Mouse (Mus musculus): Measurements from ENCODE around the gene Adamts16.

Adamts16 gene

DNA sequence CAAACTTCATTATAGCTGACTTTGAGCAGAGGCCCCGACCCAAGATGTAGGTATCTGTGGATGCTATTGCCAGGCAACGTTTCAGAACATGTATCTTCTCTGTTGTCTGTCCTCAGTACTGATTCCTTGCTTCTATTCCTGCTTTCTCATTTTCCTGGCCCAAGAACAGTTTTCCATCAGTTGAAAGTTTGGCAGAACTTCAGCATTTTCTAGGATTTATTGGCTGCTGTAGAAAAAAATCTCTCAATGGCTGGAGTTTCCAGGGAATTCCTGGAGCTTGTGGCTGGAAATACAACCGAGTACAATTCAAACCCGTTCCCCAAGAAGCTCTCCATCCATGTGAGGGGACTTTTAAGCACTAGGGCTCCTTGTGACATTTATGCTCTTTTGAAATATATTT is 10.6 kb downstream of the Adamts16 start:
- 39% methylated on average over 4 of the region's 4 CpGs for WGBS

DNA sequence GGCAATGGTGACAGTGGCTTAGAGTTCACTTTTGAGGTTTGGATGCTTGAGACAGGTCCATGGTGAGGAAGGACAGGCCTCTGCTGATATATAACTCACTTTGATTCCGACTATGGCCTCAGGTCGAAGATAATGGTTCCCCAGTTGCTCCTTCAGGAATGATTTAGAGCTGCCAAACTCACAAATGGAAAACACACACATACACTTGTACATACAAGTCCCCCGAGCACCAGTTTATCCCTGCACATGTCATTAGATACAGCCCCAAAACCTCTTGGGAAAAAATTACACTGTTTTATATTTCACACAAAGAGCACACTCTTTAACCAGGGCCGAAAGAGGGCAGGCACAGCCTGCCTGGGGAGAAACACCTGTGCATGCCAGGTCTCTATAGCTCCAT is 14.1 kb downstream of the Adamts16 start:
- 94% methylated on average over 4 of the region's 4 CpGs for WGBS

DNA sequence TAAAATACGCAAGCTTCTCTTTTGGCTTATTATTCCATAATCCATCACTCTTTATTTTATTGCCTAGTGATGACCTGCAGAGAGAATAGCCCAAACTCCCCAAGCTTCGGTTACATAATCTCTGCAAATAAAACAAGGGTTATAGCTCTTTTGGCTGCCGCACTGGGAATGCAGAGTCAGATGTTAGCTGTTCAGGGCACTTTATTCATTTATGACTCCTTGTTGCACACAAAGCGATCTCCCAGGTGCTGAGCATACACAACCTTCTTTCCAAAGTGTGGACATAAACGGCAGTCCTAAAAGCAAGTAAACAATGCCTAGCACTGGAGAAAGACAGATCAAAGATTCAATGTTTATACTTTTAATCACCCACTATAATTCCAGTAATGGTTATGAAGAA is 16.3 kb downstream of the Adamts16 start:
- WGBS: 85% methylated on average over 5 of the region's 5 CpGs

DNA sequence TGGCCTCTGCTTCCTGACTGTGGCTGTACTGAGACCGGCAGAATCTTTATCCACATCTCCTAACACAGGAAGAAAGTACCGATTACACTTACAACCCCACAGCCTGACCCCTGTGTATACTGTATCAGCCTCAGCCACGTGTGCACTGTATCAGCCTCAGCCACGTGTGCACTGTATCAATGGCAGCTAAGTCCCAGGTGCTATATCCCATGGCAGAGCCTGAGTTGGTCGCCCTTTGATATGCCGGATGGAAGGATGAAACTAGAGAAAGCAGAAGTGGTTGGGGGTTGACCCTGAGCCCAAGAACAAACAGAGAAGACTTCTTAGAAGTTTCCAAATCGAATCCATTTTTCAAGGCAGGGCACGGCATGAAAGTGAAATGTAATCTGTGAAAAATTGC is 17.9 kb downstream of the Adamts16 start:
- 75% methylated on average over 8 of the region's 8 CpGs for WGBS

DNA sequence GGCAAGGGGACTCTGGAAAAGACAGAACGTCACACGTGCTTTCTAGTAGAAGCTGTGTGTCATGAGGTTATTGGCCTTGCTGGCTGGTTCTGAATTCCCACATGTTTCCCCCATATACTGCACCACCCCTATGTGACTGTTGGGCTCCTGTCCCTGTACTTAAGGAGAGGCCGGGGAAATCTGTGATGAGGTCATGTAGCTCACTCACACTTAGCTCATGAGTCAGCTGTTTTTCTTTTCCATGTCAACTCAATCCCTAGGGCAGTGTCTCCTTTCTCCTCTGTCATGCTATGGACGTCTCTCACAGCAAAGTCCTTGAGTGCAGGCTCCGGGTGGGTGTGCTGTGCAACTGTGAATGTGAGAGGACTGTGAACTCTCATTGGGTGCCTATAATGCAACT is 22.6 kb downstream of the Adamts16 start:
- 80% methylated on average over 5 of the region's 5 CpGs for WGBS

DNA sequence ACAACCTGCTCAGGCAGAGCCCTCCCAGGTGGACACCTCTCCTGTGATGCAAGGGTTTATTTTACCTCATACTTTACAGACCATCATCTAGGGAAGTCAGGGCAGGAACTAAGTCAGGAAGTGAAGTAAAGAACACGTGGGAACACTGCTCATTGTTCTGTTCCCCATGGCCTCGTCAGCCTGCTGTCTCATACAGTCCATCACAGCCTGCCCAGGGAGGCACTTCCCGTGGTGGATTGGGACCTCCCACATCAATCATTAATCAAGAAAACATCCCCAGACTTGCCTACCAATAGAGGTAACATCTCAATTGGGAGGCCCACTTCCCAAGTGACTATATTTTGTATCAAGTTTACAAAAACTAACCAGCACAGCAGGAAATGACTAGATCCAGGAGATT is 27.2 kb downstream of the Adamts16 start:
- 61% methylated on average over 3 of the region's 3 CpGs for whole genome bisulfite sequencing

DNA sequence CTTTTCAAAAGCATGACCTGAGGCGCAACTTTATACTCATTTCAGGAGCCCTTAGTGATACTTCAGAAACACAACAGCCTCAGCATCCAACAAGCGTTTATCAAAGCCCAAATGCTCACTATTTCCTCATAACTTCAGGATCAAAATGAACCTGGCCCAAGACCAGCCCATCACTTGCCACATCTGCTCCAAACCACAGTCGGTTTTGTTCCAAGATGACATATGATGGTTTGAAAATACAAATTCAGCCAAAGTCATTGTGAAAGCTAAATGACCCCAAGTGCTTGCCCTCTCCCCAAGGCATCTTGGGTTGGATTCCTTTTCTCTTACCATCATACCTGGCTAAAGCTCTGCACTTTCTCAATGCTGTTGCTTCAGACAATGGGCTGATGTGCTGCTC is 36.1 kb downstream of the Adamts16 start:
- 94% methylated on average over 3 of the region's 3 CpGs for WGBS

DNA sequence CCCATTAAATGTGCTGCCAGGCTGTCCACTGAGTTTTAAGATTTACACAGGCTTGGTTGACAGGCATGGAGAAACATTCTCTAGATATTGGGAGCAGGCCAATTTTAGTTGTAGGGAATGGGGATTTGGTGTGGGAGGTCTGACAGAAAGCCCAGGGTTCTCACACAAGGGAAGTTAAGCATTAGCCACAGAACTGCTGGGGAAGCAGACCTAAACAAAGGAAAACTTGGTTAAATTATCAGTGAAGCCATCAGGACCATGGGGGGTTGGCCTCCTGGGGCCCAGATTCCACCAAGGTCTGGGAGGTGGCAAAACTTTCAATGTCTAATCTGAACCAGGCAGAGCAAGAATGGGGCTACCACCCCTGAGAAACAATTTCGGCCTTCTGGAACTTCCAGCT is 38.8 kb downstream of the Adamts16 start:
- 92% methylated on average over 1 of the region's 1 CpGs for WGBS

DNA sequence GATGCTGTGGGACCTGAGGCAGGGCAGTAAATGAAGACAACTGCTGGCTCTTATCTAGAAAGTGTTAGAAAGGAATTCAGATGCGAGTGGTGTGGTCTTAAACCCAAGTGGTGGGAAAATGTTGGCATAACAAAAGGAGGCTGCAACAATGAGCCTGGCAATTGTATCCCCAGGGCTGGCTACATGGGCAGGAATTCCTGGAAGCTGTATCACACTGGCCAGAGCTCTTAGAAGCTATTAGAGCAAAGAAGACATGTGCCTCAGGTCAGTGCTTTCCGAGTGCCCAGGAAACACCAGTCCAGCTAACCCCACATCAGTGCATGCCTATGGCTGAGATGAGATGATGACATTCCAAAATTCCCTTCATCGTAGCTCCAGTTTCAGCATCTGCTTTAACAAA is 42.3 kb downstream of the Adamts16 start:
- WGBS: 80% methylated on average over 3 of the region's 3 CpGs

DNA sequence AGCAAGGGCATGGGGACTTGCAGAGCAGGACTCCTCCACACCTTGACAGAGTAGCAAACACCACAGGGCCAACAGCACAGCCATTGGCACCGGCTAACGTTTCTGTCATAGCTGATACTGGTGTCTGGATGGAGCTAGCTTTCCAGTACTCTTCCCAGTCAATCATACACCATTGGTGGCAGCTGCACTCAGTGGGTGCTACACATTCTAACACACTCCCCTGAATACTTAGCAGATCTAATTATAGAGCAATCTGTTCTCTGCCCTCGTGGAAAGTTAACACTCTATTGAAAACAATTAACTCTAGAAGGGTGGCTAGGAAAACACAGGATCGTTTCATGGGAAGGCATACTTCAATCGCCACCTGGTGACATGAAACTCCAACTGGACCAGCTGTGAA is 43.2 kb downstream of the Adamts16 start:
- 30% methylated on average over 5 of the region's 5 CpGs for WGBS

DNA sequence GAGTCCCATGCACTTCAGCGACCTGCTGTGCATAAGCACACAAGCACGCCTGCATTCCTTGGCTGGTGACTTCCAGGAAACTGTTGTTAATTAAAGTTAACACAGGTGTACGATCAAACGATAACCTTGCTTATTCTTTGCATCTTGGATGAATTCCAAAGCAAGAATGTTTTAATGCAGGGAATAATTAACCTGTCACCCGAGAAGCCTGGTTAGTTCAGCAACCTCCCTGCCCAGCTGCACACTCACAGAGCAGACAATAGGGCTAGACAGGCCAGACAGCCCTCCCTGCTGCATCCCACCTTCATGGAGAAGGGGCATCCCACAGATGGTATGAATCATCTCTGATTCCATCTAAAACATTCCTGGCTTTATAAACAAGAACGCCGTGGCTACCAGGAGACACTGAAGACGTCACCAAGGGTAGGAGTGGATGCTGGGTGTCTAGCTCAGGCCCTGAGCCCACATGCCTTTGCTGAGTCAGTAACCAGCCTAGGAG is 47.5 kb downstream of the Adamts16 start:
- WGBS: 39% methylated on average over 8 of the region's 8 CpGs

DNA sequence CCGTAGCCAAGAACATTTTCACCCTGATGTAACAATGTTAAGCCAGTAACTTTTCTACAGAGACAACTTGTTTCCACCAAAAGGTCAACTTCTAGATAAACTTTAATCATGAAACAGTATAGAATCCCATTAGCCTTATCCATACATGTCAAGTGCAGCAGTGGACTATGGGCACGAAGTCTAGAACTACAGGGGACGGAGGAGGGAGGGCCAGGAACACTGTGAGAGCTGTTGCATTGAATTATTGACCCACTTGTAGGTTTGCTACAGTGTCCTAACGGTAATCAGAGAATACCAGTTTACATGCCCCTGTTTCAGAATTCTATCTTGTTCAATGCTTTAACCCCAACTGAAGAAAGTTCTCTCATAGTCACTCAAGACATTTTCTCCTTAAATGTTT is 48.0 kb downstream of the Adamts16 start:
- WGBS: 74% methylated on average over 4 of the region's 4 CpGs

DNA sequence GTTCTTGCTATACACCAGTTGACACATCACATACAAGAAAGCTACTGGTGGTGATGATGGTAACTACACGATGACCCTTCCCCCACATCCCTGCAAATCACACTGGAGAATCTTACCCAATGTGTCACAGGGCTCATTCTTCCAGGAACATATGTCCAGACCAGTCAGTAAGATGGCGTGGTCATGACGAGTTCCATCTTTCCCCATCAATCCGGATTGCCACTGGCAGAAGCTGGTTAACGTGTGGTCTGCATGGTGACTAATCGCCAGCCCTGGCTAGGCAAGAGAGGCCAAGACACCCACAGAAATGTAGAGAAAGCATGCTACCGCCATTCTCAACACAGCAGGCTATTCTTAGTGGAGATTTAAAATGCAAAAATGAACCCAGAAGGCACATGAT is 48.7 kb downstream of the Adamts16 start:
- 76% methylated on average over 7 of the region's 7 CpGs for WGBS

DNA sequence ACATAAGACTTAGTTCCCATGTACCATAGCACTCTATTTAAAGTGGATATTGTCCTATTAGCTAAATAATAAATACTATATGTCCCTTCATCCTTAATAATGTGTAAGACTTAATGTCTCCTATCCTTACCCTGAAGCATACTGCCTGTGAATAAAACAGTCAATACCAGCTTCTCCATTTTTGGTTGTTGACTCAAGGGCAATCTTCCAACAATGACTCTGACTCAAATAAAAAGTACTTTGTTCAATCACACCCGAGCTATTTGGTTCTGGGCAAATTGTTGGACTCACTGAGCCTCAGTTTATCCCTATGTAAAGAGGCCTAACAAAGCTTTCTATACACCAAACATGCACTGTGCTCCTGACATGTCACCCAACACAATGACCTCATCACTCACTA is 51.8 kb downstream of the Adamts16 start:
- WGBS: 60% methylated on average over 1 of the region's 1 CpGs

DNA sequence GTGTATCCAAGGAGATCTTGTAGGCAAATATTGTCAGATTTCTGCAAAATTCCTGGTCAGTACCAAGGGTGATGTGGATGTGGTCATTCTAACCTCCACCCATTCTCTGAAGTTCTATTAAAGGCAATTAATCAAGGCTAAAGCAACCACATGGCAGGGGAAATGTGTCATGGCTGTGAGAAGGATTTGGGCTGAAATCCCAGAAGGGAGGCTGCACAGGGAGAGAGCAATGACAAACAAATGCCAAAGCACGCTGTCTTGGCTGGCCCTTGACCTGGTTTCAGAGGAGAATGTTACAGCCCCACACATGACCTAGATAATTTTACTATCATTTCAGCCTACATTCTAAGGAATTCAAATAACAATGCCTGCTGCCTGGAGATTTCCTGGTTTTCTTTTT is 52.6 kb downstream of the Adamts16 start:
- 66% methylated on average over 1 of the region's 1 CpGs for WGBS

DNA sequence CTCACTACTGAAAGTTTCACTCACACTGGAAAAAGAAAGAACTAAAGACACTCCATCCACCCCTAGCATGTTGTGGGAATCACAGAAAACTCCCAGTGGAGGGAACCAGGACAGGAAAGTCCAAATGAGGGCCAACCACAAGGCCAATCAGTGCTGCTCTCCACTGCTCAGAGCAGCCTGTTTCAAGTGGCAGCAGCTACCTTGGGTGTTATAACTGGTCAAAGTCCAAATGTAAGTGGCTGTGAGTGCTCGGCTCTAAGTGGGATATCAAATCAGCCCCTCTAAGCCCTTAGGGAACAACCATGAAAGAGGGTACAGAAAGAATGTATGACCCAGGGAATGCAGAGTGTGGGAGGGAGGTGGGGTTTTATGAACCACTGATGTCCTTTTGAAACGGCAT is 56.5 kb downstream of the Adamts16 start:
- WGBS: 90% methylated on average over 2 of the region's 2 CpGs

DNA sequence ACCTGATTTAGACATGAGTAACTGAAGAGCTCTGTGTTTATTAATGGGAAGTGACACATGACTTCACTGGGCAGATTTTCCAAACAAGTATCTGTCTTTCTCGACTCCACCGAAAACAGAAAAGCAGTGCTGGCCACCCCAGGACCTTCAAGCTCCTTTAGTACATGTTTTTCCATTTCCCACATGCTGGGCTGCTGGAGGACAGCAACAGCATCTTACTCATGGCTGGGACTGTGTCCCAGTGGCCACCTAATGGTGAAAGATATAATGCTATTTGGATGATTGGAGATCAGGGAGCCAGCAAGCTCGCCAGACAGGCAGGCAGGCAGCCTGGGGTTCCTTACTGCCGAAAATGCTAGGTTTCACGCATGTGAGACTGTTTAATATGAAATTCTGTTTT is 57.5 kb downstream of the Adamts16 start:
- WGBS: 80% methylated on average over 5 of the region's 5 CpGs

DNA sequence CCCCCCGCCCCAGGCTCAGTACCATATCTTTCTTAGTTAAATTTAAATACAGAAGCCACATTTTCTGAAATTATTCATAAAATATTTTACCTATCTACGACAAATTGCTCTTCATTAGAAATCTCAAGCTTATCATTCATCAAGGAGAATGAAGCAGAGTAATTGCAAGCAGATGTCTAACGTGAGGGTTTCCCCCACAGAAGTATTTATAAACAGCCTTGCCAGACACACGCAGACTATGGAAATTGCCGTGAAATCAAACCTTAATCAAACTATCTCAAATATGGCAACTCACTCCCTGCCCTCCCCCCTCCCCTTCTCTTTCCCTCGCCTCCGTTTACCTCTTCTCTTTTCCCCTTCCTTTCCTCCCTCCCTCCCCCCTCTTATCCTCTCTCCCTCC is 61.8 kb downstream of the Adamts16 start:
- WGBS: 39% methylated on average over 7 of the region's 7 CpGs

DNA sequence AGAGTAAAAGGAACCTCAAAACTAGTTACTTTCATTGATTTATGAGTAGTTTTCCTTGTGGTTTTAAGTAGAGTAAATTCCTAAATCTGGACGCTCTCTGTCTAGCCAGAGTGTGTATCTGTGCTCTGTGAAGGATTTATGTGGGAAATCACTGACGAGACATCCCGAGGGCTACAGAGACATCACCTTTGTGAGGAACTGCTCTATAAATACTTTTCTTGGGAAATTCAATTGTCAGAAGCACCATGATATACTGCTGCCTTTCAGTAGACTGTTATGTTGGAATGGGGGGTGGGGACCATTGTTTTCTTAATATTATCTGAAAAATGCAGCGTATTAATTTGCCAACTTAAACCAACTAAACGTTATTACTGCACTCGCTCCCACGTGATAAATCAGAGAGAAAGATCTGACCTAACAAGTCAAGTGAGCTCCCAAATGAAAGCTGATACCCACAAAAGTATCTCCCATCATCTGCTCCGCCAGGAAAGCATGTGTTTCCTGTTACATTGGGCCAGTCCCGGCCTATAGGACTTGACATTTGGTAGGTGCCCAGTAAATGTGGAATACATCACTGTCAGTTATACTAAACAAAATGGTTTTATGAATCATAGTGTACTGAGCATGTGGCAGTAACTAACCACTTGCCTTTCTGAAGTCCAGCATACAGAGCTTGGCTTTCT is 62.6 kb downstream of the Adamts16 start:
- 83% methylated on average over 9 of the region's 9 CpGs for WGBS

DNA sequence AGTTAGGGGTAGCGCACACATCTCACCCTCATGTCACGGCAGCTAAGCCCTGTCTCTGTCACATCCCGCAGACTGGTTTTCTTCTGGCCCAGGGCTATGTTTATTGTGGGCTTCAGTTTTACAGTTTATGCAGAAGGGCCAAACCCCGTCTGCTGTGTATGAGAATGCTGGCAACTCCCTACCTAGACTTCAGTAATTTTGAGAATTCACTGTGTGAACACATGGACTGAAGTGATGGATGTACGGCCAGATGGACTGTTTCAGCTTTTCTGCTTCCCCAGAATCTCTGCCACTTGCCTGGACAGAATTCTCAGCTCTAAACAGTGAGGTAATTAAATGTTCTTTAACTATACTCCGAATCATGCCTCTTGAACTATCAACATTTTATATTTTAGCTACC is 70.5 kb downstream of the Adamts16 start:
- WGBS: 74% methylated on average over 6 of the region's 6 CpGs

DNA sequence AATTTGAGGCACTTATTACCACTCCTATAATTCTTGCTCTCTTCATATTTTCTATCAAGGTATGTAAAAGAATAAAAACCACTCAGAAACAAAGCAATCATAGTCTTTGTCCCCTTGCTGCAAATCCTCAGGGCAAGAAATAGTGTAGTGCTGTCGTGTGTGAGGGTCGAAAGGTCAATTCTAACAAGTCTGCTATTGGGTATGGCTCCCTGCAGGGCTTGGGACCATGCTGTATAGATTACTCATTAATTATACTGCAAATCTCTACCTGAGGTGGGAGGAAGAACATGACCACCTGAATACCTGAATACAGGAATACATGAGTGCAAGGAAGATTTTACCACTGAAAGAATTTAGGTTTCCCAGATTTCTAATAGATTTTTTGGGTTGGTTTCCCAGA is 72.5 kb downstream of the Adamts16 start:
- 80% methylated on average over 2 of the region's 2 CpGs for WGBS

DNA sequence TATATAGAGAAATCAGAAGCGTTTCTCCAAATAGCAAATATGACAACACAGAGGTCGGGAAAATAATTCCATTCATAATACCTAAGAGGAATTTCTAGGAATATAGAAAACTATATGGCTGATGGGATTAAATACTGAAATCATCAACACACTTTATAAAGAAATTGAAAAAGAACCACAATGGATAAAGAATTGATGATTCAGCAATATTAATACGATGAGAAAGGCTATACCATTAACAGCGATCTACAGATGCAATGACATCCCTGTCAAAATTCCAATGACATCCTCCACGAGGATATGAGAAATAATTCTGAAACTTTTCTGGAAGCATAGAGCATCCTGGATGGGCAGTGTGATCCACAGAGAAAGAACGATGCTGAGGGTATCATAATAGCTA is 76.9 kb downstream of the Adamts16 start:
- WGBS: 89% methylated on average over 6 of the region's 6 CpGs

DNA sequence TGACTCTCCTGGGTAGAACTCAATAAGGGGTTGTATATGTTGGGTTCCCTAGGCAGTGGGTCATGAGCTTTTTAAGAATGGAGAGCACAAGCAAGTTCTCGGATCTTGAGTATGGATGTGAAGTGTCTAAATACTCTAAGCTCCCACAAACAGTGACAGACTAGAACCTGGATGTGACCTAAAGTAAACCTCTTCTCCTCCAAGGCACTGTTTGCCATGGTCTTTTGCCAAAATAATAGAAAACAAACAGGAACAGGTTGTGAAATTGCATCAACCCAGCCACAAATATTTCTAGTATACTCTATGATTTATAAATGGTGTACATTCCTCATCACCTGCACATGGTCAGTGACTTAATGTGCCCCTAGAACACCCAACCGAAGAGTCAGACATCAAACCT is 79.0 kb downstream of the Adamts16 start:
- WGBS: 98% methylated on average over 2 of the region's 2 CpGs

DNA sequence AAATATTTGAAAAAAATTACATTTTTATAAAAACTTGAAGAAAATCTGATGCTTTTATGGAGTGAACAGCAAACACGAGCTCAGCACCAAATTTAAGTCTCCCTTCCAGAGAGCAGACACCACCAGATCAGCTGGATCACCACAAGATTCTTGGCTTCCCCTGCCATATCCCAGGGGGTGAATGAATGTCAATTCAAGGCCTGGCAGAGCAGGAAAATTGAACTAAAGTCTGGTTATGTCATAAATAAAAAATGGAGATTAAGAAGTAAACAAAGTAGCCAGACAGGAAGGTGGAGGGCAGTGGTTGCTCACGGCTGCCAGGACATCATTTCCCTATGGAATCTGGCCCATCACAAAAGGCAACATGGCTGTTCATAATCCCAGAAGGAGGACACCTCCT is 80.3 kb downstream of the Adamts16 start:
- 79% methylated on average over 2 of the region's 2 CpGs for WGBS

Data from cerebral cortex, adult 2 months (tissue).